Mouse (Mus musculus): ENCODE data around the gene Pear1. TPM values are rescaled to one million over a fixed set of nuclear protein-coding genes. Genes with fewer than 3 reads are reported as not detected.

Gene Pear1
- polyA plus RNA-seq, 1 experiment from 2014 or later: 6.8 TPM

- no peak for ATAC-seq (ENCODE audit: low FRiP score)
- Histone ChIP-seq H3K4me2 (no peak overlapping the region), H3K27me3 (peaks cover 52% of the 10 kb centered on the region), H3K9ac (no peak overlapping the region), H3K36me3 (replicated peaks) (no peaks in the 10 kb centered on the region), H3K27ac (no peak overlapping the region), H3K9me3 (no peaks in the 10 kb centered on the region), H3K4me1 (peaks cover 16% of the 10 kb centered on the region), H3K4me3 (replicated peaks) (no peak overlapping the region)
- WGBS: 76% methylated on average over 20 of the region's 20 CpGs
These were observed 62.4 kb downstream of the Pear1 start for GRCm38 (mm10) chr3:87761408-87762375.

GRCm38 (mm10) chr3:87758641-87759040 lies 65.5 kb downstream of the Pear1 start:
- peaks cover 15% of the 10 kb centered on the region for H3K4me1 ChIP-seq
- WGBS: 45% methylated on average over 5 of the region's 5 CpGs
- H3K27ac ChIP-seq: no peak overlapping the region
- H3K9ac ChIP-seq: no peak overlapping the region
- peaks cover 53% of the 10 kb centered on the region for H3K27me3 ChIP-seq
- H3K36me3 ChIP-seq (replicated peaks): no peaks in the 10 kb centered on the region
- no peaks in the 10 kb centered on the region for H3K9me3 ChIP-seq
- H3K4me3 ChIP-seq (replicated peaks): no peak overlapping the region
- no peak overlapping the region for H3K4me2 ChIP-seq
- no peak for ATAC-seq (ENCODE audit: low FRiP score)

GRCm38 (mm10) chr3:87756488-87756887 lies 67.6 kb downstream of the Pear1 start:
- Histone ChIP-seq H3K4me3 (replicated peaks) (no peak overlapping the region), H3K27me3 (peaks cover 46% of the 10 kb centered on the region), H3K36me3 (replicated peaks) (no peaks in the 10 kb centered on the region), H3K9ac (no peak overlapping the region), H3K27ac (no peak overlapping the region), H3K4me2 (peak overlapping the region; percentile 49), H3K4me1 (peaks cover 11% of the 10 kb centered on the region), H3K9me3 (no peaks in the 10 kb centered on the region)
- 54% methylated on average over 20 of the region's 20 CpGs for WGBS
- ATAC-seq (ENCODE audit: low FRiP score): peak; percentile 42; the same call in 1 of the 2 replicates

DNA sequence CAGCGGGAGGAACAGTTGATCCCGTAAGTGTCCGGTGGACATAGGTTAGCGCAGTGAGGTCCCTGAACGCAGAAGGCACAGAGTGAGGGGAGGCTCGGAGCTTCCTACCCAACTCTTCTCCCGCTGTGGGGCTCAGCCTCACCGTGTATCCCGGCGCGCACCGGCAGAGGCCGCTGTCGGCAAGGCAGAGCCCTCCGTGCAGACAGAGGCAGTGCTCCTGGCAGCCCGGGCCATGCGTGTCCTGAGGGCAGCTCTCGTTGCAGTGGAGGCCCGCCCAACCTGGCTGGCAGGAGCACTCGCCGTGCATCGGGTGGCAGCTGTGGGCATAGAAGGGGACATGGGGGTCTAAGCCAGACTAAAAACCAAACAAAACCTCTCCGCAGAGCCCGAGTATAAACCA lies 68.1 kb downstream of the Pear1 start:
- ATAC-seq (ENCODE audit: low FRiP score): peak; percentile 85
- Histone ChIP-seq H3K4me3 (replicated peaks) (peak overlapping the region; percentile 25), H3K27ac (no peak overlapping the region), H3K36me3 (replicated peaks) (no peaks in the 10 kb centered on the region), H3K9ac (0 out of 2 replicates have a peak overlapping the region, but pooled peaks have one; percentile 41), H3K27me3 (peaks cover 46% of the 10 kb centered on the region), H3K4me1 (peaks cover 11% of the 10 kb centered on the region), H3K9me3 (no peaks in the 10 kb centered on the region), H3K4me2 (peak overlapping the region; percentile 49)
- 2% methylated on average over 24 of the region's 24 CpGs for WGBS

DNA sequence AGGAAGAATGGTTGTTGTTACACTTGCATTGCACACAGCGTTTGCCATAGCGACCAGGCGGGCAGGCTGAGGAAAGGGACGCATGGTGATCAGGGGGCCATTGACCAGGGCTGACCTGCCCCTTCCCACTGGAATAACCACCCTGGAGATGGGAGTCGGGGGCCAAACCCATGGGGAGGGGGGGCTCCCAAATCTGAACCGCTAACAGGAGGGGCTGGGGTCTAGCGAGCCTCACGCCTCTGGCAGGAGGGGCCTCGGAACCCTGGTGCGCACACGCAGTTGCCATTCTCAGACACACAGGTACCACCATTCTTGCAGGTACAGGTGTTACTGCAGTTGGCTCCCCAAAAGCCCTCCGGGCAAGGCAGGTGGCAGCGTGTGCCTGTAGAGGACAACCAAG lies 70.3 kb downstream of the Pear1 start:
- no peak overlapping the region for H3K9ac ChIP-seq
- H3K4me1 ChIP-seq: peaks cover 11% of the 10 kb centered on the region
- H3K9me3 ChIP-seq: no peaks in the 10 kb centered on the region
- no peaks in the 10 kb centered on the region for H3K36me3 ChIP-seq (replicated peaks)
- WGBS: 85% methylated on average over 13 of the region's 13 CpGs
- H3K27ac ChIP-seq: no peak overlapping the region
- no peak for ATAC-seq (ENCODE audit: low FRiP score)
- no peak overlapping the region for H3K4me2 ChIP-seq
- H3K27me3 ChIP-seq: peaks cover 42% of the 10 kb centered on the region
- H3K4me3 ChIP-seq (replicated peaks): no peak overlapping the region

DNA sequence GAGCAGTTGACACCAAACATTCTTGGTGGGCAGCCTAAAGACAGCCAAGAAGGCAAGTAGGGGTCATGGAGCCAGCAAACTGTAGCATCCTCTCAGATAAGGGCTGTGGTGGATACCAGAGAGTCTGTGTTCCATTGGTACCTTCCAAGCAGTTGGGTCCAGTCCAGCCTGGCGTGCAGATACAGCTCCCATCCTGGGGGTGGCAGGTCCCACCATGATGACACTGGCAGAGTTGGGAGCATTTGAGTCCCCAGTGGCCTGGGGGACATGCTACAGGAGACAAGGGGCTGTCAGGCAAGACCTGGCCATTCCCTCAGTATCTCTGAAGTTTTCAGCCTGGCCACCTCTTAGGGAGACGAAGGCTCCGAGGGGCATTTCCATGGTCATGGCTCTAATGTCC lies 71.5 kb downstream of the Pear1 start:
- 89% methylated on average over 3 of the region's 3 CpGs for WGBS
- H3K36me3 ChIP-seq (replicated peaks): no peaks in the 10 kb centered on the region
- H3K4me1 ChIP-seq: peaks cover 11% of the 10 kb centered on the region
- H3K4me3 ChIP-seq (replicated peaks): no peak overlapping the region
- H3K27me3 ChIP-seq: peaks cover 39% of the 10 kb centered on the region
- no peaks in the 10 kb centered on the region for H3K9me3 ChIP-seq
- H3K4me2 ChIP-seq: no peak overlapping the region
- H3K9ac ChIP-seq: no peak overlapping the region
- no peak for ATAC-seq (ENCODE audit: low FRiP score)
- no peak overlapping the region for H3K27ac ChIP-seq

- Histone ChIP-seq H3K4me3 (replicated peaks) (no peak overlapping the region), H3K27me3 (peaks cover 20% of the 10 kb centered on the region), H3K27ac (no peak overlapping the region), H3K36me3 (replicated peaks) (no peaks in the 10 kb centered on the region), H3K4me2 (no peak overlapping the region), H3K9ac (no peak overlapping the region), H3K4me1 (peaks cover 9% of the 10 kb centered on the region), H3K9me3 (no peaks in the 10 kb centered on the region)
- 87% methylated on average over 12 of the region's 12 CpGs for WGBS
- ATAC-seq (ENCODE audit: low FRiP score): no peak
These were observed 74.1 kb downstream of the Pear1 start for GRCm38 (mm10) chr3:87749977-87750376.

DNA sequence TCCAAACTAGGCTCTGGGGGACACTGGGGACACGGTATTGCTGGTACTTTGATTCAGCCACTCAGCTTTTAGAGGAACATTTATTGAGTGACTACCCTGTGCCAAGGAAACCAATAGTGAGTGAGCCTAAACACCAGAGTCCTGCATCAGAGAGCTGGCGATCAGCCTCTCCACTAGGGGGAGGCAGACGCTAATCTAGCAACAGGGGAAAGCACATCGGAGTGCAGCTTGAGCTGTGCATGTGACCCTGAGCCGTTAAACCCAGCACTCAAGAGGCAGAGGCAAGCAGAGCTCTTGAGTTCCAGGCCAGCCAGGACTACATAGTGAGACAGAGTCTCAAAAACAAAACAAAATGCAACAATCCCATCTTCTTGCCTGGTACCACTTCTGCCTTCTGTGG lies 75.1 kb downstream of the Pear1 start:
- peak; percentile 46; the same call in 1 of the 2 replicates for ATAC-seq (ENCODE audit: low FRiP score)
- WGBS: 19% methylated on average over 5 of the region's 5 CpGs

GRCm38 (mm10) chr3:87748431-87748830 lies 75.7 kb downstream of the Pear1 start, which contains the start of gene Lrrc71:
Gene Lrrc71 (minus strand): TSS chr3:87748625.
- no peak within 1 kb of the TSS for H3K4me3 ChIP-seq (replicated peaks)
- H3K36me3 ChIP-seq (replicated peaks): no peaks in the 10 kb centered on the region
- peaks cover 12% of the 10 kb centered on the region for H3K4me1 ChIP-seq
- H3K4me2 ChIP-seq: no peak within 1 kb of the TSS
- WGBS: 56% methylated on average over 13 of the region's 13 CpGs
- no peak within 1 kb of the TSS for H3K27ac ChIP-seq
- no peaks in the 10 kb centered on the region for H3K9me3 ChIP-seq
- H3K27me3 ChIP-seq: peaks cover 7% of the 10 kb centered on the region; the same call in 1 of the 2 replicates
- ATAC-seq (ENCODE audit: low FRiP score): no peak
- no peak within 1 kb of the TSS for H3K9ac ChIP-seq

More for the DNA sequence above, 75.1 kb downstream of the Pear1 start:
- H3K9me3 ChIP-seq: no peaks in the 10 kb centered on the region
- no peak overlapping the region for H3K4me3 ChIP-seq (replicated peaks)
- H3K27ac ChIP-seq: no peak overlapping the region
- H3K4me2 ChIP-seq: no peak overlapping the region
- H3K9ac ChIP-seq: no peak overlapping the region
- peaks cover 10% of the 10 kb centered on the region for H3K27me3 ChIP-seq
- H3K36me3 ChIP-seq (replicated peaks): no peaks in the 10 kb centered on the region
- peaks cover 12% of the 10 kb centered on the region for H3K4me1 ChIP-seq

GRCm38 (mm10) chr3:87745036-87745659 lies 79.0 kb downstream of the Pear1 start:
- H3K4me2 ChIP-seq: peak overlapping the region; percentile 40
- H3K9ac ChIP-seq: 0 out of 2 replicates have a peak overlapping the region, but pooled peaks have one; percentile 26
- H3K27me3 ChIP-seq: peaks cover 3% of the 10 kb centered on the region; the same call in 1 of the 2 replicates
- ATAC-seq (ENCODE audit: low FRiP score): no peak
- peaks cover 5% of the 10 kb centered on the region; the same call in 1 of the 2 replicates for H3K36me3 ChIP-seq (replicated peaks)
- no peak overlapping the region for H3K4me3 ChIP-seq (replicated peaks)
- no peaks in the 10 kb centered on the region for H3K9me3 ChIP-seq
- WGBS: 41% methylated on average over 18 of the region's 18 CpGs
- H3K4me1 ChIP-seq: peaks cover 12% of the 10 kb centered on the region
- no peak overlapping the region for H3K27ac ChIP-seq

DNA sequence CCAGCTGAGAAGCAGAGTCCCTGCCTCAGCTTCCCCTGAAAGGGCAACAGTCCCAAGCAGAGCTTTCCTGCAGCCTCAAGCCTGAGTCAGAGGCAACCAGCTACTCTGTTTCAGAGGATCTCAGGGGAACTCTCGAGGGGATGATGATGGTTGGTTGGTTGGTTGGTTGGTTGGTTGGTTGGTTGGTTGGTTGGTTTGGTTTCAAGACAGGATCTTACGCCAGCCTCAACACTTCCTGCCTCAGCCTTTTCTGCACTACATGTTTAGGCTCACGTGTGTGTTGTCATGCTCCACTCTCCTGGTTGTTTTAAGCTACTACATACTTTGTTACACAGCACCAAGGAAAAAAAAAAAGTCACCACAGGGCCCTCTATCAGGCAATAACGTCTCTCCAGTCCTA lies 80.2 kb downstream of the Pear1 start:
- H3K9me3 ChIP-seq: no peaks in the 10 kb centered on the region
- WGBS: 79% methylated on average over 4 of the region's 4 CpGs
- no peak for ATAC-seq (ENCODE audit: low FRiP score)

GRCm38 (mm10) chr3:87742735-87743134 lies 81.4 kb downstream of the Pear1 start:
- H3K9me3 ChIP-seq: no peaks in the 10 kb centered on the region
- no peak for ATAC-seq (ENCODE audit: low FRiP score)
- H3K9ac ChIP-seq: no peak overlapping the region
- no peaks in the 10 kb centered on the region for H3K27me3 ChIP-seq
- H3K27ac ChIP-seq: no peak overlapping the region
- WGBS: 89% methylated on average over 16 of the region's 16 CpGs
- no peak overlapping the region for H3K4me3 ChIP-seq (replicated peaks)
- H3K36me3 ChIP-seq (replicated peaks): peaks cover 23% of the 10 kb centered on the region
- H3K4me1 ChIP-seq: peaks cover 19% of the 10 kb centered on the region
- no peak overlapping the region for H3K4me2 ChIP-seq

More for the DNA sequence above, 80.2 kb downstream of the Pear1 start:
- no peak overlapping the region for H3K27ac ChIP-seq
- H3K4me1 ChIP-seq: peaks cover 19% of the 10 kb centered on the region
- no peak overlapping the region for H3K4me2 ChIP-seq
- H3K9ac ChIP-seq: no peak overlapping the region
- H3K36me3 ChIP-seq (replicated peaks): peaks cover 12% of the 10 kb centered on the region
- H3K4me3 ChIP-seq (replicated peaks): no peak overlapping the region
- no peaks in the 10 kb centered on the region for H3K27me3 ChIP-seq

Data from forebrain, embryonic 12.5 days (tissue).